Mouse (Mus musculus) limb, embryonic 15.5 days (tissue): Measurements from ENCODE around the gene Nfatc2. TPM values are rescaled to one million over a fixed set of nuclear protein-coding genes. Genes with fewer than 3 reads are reported as not detected.

Experiments used
- ATAC-seq: fragments of 200-750 bp; cut with Nextera tagmentation; 2 replicates; pipeline ENCODE4 v1.8.0; 2017; ENCODE audit warnings: low read depth, moderate TSS enrichment; ENCODE audit not compliant: insufficient number of reproducible peaks, low FRiP score, low TSS enrichment
- H3K27ac ChIP-seq: fragments of 300-500 bp; sonication (generic); 2 replicates; pipeline ENCODE4 v1.5.1; 2015; ENCODE audit warnings: moderate library complexity, mild to moderate bottlenecking, inconsistent platforms
- H3K27me3 ChIP-seq: fragments of 300-500 bp; sonication (generic); 2 replicates; pipeline ENCODE4 v1.6.1; 2015; ENCODE audit warnings: inconsistent platforms
- H3K36me3 ChIP-seq: fragments of 300-500 bp; sonication (generic); 2 replicates; pipeline ENCODE4 v1.6.1; 2015; ENCODE audit warnings: inconsistent platforms
- H3K4me1 ChIP-seq: fragments of 300-500 bp; sonication (generic); 2 replicates; pipeline ENCODE4 v1.6.1; 2015; ENCODE audit warnings: inconsistent platforms
- H3K4me2 ChIP-seq: fragments of 300-500 bp; sonication (generic); 2 replicates; pipeline ENCODE4 v1.6.1; 2015; ENCODE audit warnings: mild to moderate bottlenecking, inconsistent platforms
- H3K4me3 ChIP-seq: fragments of 300-500 bp; sonication (generic); 2 replicates; pipeline ENCODE4 v1.5.1; 2015; ENCODE audit warnings: mild to moderate bottlenecking, inconsistent platforms
- H3K9ac ChIP-seq: fragments of 300-500 bp; sonication (generic); 2 replicates; pipeline ENCODE4 v1.6.1; 2015; ENCODE audit warnings: inconsistent platforms
- H3K9me3 ChIP-seq: fragments of 300-500 bp; sonication (generic); 2 replicates; pipeline ENCODE4 v1.6.1; 2016; ENCODE audit warnings: inconsistent platforms
- WGBS: fragments of 180-500 bp; shearing (Covaris S2); methylation state at CpG from one replicate; pipeline ENCODE4 v1.1.7; 2015; 5-methylcytosine and 5-hydroxymethylcytosine counted together
- polyA plus RNA-seq: library from polyadenylated mRNA; unstranded; fragments of >200 nt; fragmentation: Nextera tagmentation; extraction: Ambion mirVana; gene quantifications from 2 replicates; pipeline ENCODE4 v1.2.1, GENCODE M21; 2015

The Nfatc2 gene
- polyA plus RNA-seq, 1 experiment from 2014 or later, result 6.2 TPM

DNA sequence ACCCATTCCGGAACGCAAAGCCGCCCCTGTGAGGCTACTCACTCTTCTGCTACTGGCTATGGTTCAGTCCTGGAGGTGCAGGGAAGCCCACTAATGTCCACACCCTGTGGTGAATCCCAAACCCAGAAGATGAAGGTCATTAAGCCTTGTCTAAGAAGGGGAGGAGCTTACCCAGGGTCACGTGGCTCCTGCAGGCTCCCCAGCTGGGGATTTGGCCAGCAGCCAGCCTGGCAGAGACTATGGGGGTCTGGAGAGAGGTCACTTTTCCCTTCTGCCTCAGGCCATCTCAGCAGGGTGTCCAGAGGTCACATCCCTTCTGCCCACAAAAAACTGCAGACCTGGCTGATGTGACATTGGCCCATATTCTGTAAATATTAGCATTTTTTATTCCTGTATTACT lies 153.9 kb downstream of the Nfatc2 start:
- 17% methylated on average over 4 of the region's 4 CpGs for WGBS
- peaks cover 6% of the 10 kb centered on the region; the same call in 1 of the 2 replicates for H3K27me3 ChIP-seq
- H3K4me3 ChIP-seq, result no peak overlapping the region
- no peak for ATAC-seq
- H3K36me3 ChIP-seq, result no peaks in the 10 kb centered on the region
- H3K4me2 ChIP-seq, result no peak overlapping the region
- H3K27ac ChIP-seq, result no peak overlapping the region
- H3K9ac ChIP-seq, result no peak overlapping the region
- H3K9me3 ChIP-seq, result no peaks in the 10 kb centered on the region
- peaks cover 28% of the 10 kb centered on the region for H3K4me1 ChIP-seq

DNA sequence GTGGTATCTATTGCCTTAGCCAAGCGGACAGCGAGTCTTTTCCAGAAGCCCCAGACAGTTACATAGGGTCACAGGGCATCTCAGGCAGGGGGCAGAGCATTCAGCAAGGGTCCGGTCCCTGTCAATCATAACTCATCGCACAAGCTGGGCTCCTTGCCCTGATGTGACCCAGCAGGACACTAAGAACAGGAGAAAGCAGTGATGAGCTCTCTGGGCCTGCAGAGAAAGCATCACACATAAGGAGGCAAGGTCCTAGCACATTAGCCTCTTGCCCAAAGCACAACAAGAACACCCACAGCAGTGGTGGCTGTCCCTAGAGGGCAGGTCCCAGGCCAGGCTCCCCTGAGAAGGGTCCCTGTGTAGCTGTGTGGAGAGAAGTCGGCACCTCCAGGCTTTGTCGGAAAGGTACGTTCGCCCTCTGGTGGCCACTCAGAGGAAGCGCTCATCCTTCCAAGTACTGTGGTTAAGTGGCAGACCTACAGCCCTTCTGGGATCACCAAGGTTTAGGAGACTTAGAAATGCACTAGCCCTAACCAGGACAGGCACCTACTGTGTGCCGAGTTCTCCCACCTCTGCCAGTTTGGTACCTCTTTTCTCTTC lies 156.1 kb downstream of the Nfatc2 start:
- no peak overlapping the region for H3K9ac ChIP-seq
- H3K27me3 ChIP-seq, result peaks cover 6% of the 10 kb centered on the region; the same call in 1 of the 2 replicates
- no peaks in the 10 kb centered on the region for H3K36me3 ChIP-seq
- H3K4me2 ChIP-seq, result no peak overlapping the region
- H3K9me3 ChIP-seq, result no peaks in the 10 kb centered on the region
- no peak for ATAC-seq
- no peak overlapping the region for H3K27ac ChIP-seq
- 37% methylated on average over 10 of the region's 10 CpGs for WGBS
- peaks cover 16% of the 10 kb centered on the region for H3K4me1 ChIP-seq
- no peak overlapping the region for H3K4me3 ChIP-seq

DNA sequence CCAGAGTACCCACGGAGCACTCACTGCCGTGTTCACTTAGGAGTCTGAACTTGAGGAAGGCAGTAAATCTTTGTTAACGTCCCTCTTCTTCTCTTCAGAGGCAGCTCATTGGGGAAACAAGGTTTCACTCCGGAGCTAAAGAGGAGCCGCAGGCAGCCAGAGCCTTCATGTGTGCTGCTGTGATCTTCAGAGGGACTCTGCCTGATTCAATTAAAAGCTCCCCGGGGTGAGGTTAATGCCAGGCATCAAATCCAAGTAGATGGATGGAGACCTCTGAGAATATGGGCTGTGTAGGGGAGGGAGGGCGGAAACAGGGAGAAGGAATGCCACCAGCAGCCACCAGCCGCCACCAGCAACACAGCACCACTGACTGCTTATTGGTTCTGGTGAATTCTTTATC lies 157.3 kb downstream of the Nfatc2 start:
- H3K4me1 ChIP-seq, result peaks cover 20% of the 10 kb centered on the region
- H3K27me3 ChIP-seq, result peaks cover 6% of the 10 kb centered on the region; the same call in 1 of the 2 replicates
- no peak for ATAC-seq
- H3K27ac ChIP-seq, result no peak overlapping the region
- H3K9me3 ChIP-seq, result no peaks in the 10 kb centered on the region
- no peak overlapping the region for H3K9ac ChIP-seq
- no peak overlapping the region for H3K4me2 ChIP-seq
- 13% methylated on average over 8 of the region's 8 CpGs for WGBS
- H3K4me3 ChIP-seq, result no peak overlapping the region
- no peaks in the 10 kb centered on the region for H3K36me3 ChIP-seq

DNA sequence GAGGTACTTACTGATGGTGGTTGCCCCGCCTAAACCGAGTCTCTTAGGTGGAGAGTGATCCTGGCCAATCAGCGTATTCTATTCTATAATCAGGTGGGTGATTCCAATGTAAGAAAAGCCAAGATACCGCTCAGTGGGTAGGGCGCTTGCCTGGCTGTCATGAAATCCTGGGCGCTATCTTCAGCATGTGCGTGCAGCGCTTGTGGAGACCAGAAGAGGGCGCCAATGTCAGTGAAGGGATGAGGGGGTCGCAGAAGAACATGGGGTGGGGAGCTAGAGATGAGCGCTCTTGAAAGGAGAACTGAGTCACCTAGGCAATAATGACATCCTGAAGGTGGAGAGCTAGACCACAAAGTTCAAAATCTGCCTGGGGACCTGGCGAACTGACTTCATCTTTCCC lies 160.0 kb downstream of the Nfatc2 start:
- Histone ChIP-seq H3K9ac (no peak overlapping the region), H3K4me1 (peaks cover 17% of the 10 kb centered on the region), H3K27me3 (peaks cover 6% of the 10 kb centered on the region; the same call in 1 of the 2 replicates), H3K4me2 (no peak overlapping the region), H3K36me3 (no peaks in the 10 kb centered on the region), H3K4me3 (no peak overlapping the region), H3K27ac (no peak overlapping the region), H3K9me3 (no peaks in the 10 kb centered on the region)
- 91% methylated on average over 12 of the region's 12 CpGs for WGBS
- ATAC-seq, result no peak

DNA sequence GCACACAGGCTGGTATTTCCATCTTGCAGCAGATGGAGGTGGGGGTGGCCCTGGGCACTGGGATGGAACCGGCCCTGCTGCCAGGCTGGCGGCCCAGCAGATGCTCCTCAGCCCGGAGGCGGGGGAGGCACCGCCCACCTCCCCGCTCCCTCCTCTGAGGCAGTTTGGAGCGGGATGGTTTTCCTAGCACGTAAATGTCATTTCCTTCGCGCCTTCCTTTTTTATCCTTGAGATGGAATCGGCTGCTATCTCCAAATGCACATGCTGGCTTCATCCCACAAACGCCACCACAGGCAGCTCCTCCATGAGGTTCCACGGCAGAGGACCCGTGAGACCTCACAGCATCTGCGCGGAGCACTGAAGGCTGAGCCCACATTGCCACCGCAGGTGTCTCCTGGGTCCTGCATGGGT lies 160.5 kb downstream of the Nfatc2 start:
- no peaks in the 10 kb centered on the region for H3K9me3 ChIP-seq
- H3K27ac ChIP-seq, result no peak overlapping the region
- peaks cover 6% of the 10 kb centered on the region; the same call in 1 of the 2 replicates for H3K27me3 ChIP-seq
- no peaks in the 10 kb centered on the region for H3K36me3 ChIP-seq
- H3K4me1 ChIP-seq, result peaks cover 17% of the 10 kb centered on the region
- WGBS, result 87% methylated on average over 17 of the region's 17 CpGs
- no peak for ATAC-seq
- no peak overlapping the region for H3K4me2 ChIP-seq
- H3K9ac ChIP-seq, result no peak overlapping the region
- H3K4me3 ChIP-seq, result no peak overlapping the region

DNA sequence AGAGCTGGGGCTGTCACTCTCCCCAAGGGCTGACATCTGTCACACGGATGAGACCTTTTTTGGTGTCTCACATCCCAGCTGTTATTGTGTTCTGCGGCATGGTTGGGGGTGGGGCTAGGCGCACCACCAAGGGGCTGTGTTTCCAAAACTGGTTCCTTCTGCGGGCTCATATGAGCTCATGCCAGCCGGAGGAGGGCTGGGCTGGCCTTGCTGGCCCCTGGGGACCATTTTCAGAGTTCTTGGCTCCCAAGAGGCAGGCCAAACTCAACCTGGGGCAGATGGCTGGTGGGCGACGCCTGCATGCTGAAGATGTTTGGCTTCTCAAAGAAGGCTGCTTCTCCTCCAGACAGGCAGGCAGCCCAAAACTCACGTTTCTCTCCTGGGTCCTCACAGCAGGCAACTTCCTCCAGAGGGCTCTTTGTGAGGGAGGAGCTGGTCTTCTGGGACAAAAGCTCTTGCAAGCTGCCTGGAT lies 162.4 kb downstream of the Nfatc2 start:
- Histone ChIP-seq H3K36me3 (no peaks in the 10 kb centered on the region), H3K4me3 (no peak overlapping the region), H3K4me2 (no peak overlapping the region), H3K9ac (no peak overlapping the region), H3K4me1 (peaks cover 12% of the 10 kb centered on the region), H3K9me3 (no peaks in the 10 kb centered on the region), H3K27me3 (no peaks in the 10 kb centered on the region), H3K27ac (peak overlapping the region; percentile 54; the same call in 1 of the 2 replicates)
- WGBS, result 30% methylated on average over 8 of the region's 8 CpGs
- no peak for ATAC-seq

DNA sequence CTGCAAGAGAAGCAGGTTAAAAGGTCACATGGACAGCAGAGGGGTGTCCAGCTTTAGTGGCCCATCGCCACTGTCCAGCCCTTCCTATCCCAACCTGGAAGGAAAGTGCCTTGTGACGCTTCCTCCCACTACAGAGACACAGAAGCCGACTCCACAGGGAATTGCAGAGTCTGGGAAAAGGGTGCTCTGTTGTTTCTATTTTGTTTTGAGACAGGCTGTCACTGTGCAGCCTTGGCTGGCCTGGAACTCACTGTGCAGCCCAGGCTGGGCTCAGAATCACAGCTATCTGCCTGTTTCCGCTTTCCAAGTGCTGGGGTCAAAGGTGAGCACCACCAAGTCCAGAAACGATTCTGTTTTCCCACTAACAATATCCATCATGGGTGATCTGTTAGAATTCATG lies 167.3 kb downstream of the Nfatc2 start:
- 81% methylated on average over 5 of the region's 5 CpGs for WGBS
- H3K9ac ChIP-seq, result no peak overlapping the region
- no peaks in the 10 kb centered on the region for H3K36me3 ChIP-seq
- no peak overlapping the region for H3K4me2 ChIP-seq
- no peak overlapping the region for H3K27ac ChIP-seq
- H3K27me3 ChIP-seq, result no peaks in the 10 kb centered on the region
- no peaks in the 10 kb centered on the region for H3K9me3 ChIP-seq
- H3K4me1 ChIP-seq, result peaks cover 11% of the 10 kb centered on the region
- no peak overlapping the region for H3K4me3 ChIP-seq
- no peak for ATAC-seq

DNA sequence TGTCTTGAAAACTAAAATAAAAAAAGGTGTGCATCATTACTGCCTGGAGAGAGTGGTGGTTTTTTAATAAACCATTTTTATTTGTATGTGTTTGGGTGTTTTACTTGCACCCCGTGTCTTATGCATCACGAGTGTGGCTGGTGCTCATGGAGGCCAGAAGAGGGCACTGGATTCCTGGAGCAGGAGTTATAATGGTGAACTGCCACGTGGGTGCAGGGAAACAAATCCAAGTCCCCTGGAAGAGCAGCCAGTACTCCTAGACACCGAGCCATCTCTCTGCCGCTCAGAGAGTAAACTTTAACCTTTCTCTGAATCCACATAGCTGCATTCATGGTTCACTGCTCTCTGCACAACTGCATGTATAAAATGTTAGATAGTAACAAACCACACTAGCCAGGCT lies 168.1 kb downstream of the Nfatc2 start:
- no peak overlapping the region for H3K4me2 ChIP-seq
- no peak overlapping the region for H3K9ac ChIP-seq
- H3K27ac ChIP-seq, result no peak overlapping the region
- H3K4me1 ChIP-seq, result peaks cover 4% of the 10 kb centered on the region
- no peaks in the 10 kb centered on the region for H3K27me3 ChIP-seq
- H3K9me3 ChIP-seq, result no peaks in the 10 kb centered on the region
- H3K36me3 ChIP-seq, result no peaks in the 10 kb centered on the region
- WGBS, result 66% methylated on average over 5 of the region's 5 CpGs
- no peak overlapping the region for H3K4me3 ChIP-seq
- ATAC-seq, result no peak

DNA sequence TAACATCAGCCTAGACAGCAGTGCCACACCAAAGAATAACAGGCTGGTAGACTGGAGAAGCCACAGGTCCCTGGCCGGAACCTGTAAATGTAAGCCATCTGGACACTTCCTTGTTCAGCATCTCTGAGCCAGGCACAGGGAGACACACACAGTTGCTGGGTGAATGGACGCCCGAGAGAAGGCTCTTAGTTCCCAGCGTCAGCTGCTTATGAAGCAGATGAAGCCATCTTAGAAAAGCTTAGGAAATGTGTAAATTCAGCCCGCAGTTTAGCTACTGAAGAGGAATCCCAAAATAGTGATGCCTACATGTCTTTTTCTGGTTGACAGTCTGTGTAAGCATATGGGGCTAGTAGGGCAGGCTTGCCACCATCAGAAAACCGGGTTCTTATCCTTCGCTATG lies 169.1 kb downstream of the Nfatc2 start:
- ATAC-seq, result no peak
- Histone ChIP-seq H3K27me3 (no peaks in the 10 kb centered on the region), H3K4me2 (no peak overlapping the region)

DNA sequence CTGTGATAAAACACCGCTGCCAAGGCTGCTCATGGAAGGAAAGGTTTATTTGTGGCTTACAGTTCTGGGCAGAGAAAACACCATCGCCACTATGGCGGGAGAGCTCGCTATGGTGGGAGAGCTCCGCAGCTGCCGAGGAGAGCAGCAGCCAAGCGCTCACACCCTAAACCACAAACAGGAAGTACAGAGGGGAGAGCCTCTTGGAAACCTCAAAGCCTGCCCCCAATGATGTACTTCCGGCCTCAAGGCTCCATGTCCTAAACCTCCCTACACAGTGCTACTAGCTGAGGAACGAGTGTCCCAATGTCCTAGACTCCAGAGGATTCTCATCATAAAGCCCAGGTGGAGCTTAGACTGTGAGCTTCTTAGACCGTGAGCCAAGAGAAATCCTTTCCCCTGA lies 171.9 kb downstream of the Nfatc2 start:
- Histone ChIP-seq H3K4me2 (no peak overlapping the region), H3K4me1 (peaks cover 12% of the 10 kb centered on the region; the same call in 1 of the 2 replicates), H3K27me3 (no peaks in the 10 kb centered on the region), H3K36me3 (no peaks in the 10 kb centered on the region), H3K4me3 (no peak overlapping the region), H3K9me3 (no peaks in the 10 kb centered on the region), H3K27ac (no peak overlapping the region), H3K9ac (no peak overlapping the region)
- 87% methylated on average over 10 of the region's 10 CpGs for WGBS
- ATAC-seq, result no peak

More for the DNA sequence above, 169.1 kb downstream of the Nfatc2 start:
- no peak overlapping the region for H3K9ac ChIP-seq
- 0 out of 2 replicates have a peak, but pooled peaks cover 3% of the 10 kb centered on the region for H3K4me1 ChIP-seq
- WGBS, result 91% methylated on average over 7 of the region's 7 CpGs
- H3K36me3 ChIP-seq, result no peaks in the 10 kb centered on the region
- H3K27ac ChIP-seq, result no peak overlapping the region
- H3K4me3 ChIP-seq, result no peak overlapping the region
- no peaks in the 10 kb centered on the region for H3K9me3 ChIP-seq

DNA sequence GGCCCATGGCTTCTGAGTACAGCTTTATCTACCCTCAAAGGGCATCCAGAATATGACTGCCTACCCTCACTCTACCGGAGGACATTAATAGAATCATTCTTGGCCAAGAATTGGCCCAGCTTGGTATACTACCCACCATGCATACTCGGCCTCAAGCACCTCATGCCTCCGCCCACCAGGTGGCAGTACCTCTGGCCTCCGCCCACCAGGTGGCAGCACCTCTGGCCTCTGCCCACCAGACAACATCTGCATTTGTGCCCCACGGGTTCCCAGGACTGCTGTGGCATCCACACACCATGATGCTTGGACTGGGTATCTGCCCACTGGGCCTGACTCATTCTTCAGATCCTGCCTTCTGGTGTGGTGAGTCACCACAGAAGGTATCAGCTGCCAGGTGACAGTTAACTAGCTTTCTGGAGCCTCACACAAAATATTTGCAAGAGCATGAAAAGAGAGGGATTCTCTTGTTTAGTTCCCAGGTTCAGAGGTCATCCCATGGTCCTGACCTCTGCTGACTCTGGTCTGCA lies 173.0 kb downstream of the Nfatc2 start:
- Histone ChIP-seq H3K27ac (no peak overlapping the region), H3K27me3 (no peaks in the 10 kb centered on the region), H3K9me3 (no peaks in the 10 kb centered on the region), H3K4me3 (no peak overlapping the region), H3K4me1 (peaks cover 15% of the 10 kb centered on the region; the same call in 1 of the 2 replicates), H3K4me2 (no peak overlapping the region), H3K9ac (no peak overlapping the region), H3K36me3 (no peaks in the 10 kb centered on the region)
- 91% methylated on average over 5 of the region's 5 CpGs for WGBS
- ATAC-seq, result no peak
